Comparison of ENCODE assay signal across 14 mouse cellular contexts in the genomic region with DNA sequence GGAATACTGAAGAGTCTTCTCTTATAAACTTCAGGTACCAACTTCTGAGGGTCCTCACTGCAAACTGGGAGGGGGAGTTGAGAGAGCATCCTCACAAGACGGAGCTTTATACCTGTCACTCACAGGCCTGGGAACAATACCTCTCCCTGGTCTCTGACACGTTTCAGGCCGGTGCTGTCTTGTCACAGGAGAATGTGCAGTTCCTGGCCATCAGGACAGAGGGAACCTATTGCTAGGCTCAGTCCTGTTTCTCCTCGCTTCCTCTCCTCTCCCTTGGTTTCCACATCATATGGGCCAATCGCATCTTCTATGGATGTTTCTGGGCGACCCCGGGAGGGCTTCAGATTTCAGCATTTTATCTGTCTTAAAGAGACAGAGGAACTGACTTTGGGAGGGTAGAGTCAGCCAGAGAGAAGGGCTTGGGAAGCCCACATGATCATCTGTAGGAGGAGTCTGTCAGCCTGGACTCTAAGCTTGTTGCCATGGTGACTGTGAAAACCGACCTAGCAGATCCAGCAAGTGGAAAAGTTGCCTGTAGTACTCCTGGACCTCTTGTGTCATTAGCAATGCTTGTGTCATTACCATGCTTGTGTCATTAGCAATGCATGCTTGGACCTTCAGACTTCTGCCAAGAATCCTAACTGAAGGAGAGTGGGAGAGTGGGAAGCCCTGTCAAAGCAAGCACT. TPM values are rescaled to one million over a fixed set of nuclear protein-coding genes. Genes with fewer than 3 reads are reported as not detected.
DNase-seq lines count a peak whose midpoint lies in the region; ATAC-seq and TF ChIP-seq lines count a peak whose summit lies in the region.
"Had no signal": no experiment of that assay in that cellular context is flagged by ENCODE, and none has a peak within 500 bp of the region (broad histone marks: within the 10 kb centered on the region; RNA-seq: fewer than 3 reads in every experiment).

No protein-coding gene starts in this region.

- WGBS in embryonic facial prominence, embryonic 11.5 days, result 30% methylated on average over 8 of the region's 8 CpGs
- 16% methylated on average over 8 of the region's 8 CpGs for WGBS in hindbrain, postnatal 0 days
- WGBS in midbrain, embryonic 15.5 days, result 21% methylated on average over 8 of the region's 8 CpGs

- TF ChIP-seq CTCF in hindbrain, postnatal 0 days (IDR thresholded peaks at IDR 0.05; ENCODE audit: low read depth), result no peak
- TF ChIP-seq CTCF in left cerebral cortex, adult 2 months (IDR thresholded peaks at IDR 0.05), result no peak

- no peaks in the 10 kb centered on the region for H3K27me3 ChIP-seq in embryonic facial prominence, embryonic 11.5 days (ENCODE audit: control insufficient read depth, insufficient read depth, low read length)
- no peaks in the 10 kb centered on the region for H3K27me3 ChIP-seq in hindbrain, postnatal 0 days (ENCODE audit: insufficient read depth, low read length)
- H3K27me3 ChIP-seq in midbrain, embryonic 15.5 days (replicated peaks), result no peaks in the 10 kb centered on the region
- H3K27me3 ChIP-seq: heart, embryonic 12.5 days had no signal

- no peak overlapping the region for H3K9ac ChIP-seq in embryonic facial prominence, embryonic 11.5 days (replicated peaks; ENCODE audit: low read length)
- no peak overlapping the region for H3K9ac ChIP-seq in hindbrain, postnatal 0 days (replicated peaks; ENCODE audit: low read length)
- H3K9ac ChIP-seq in midbrain, embryonic 15.5 days, result no peak overlapping the region
- H3K9ac ChIP-seq: heart, embryonic 12.5 days had no signal

- no peak overlapping the region for H3K4me2 ChIP-seq in embryonic facial prominence, embryonic 11.5 days (ENCODE audit: low read depth, low read length)
- H3K4me2 ChIP-seq in hindbrain, postnatal 0 days (ENCODE audit: low read depth, low read length), result peak overlapping the region; percentile 13; the same call in 1 of the 2 replicates
- peak overlapping the region; percentile 27 for H3K4me2 ChIP-seq in midbrain, embryonic 15.5 days
- H3K4me2 ChIP-seq: heart, embryonic 12.5 days had no signal

- intact Hi-C loops in left cerebral cortex, adult 2 months (cut with DNase I), result no loop called here

- ATAC-seq in frontal cortex, adult (ENCODE audit: low TSS enrichment), result peak; percentile 65
- ATAC-seq in embryonic facial prominence, embryonic 11.5 days (replicated peaks; ENCODE audit: insufficient number of reproducible peaks, low FRiP score, low TSS enrichment, low read depth), result no peak; the same call in 1 of the 2 replicates
- peak; percentile 89 for ATAC-seq in hindbrain, postnatal 0 days
- ATAC-seq in midbrain, embryonic 15.5 days (replicated peaks), result peak; percentile 90
- no peak for ATAC-seq in inflammation-experienced regulatory T-cells, adult 6 months
- ATAC-seq: intestine, embryonic 16.5 days had no signal

- H3K4me3 ChIP-seq in embryonic facial prominence, embryonic 11.5 days (ENCODE audit: low read depth, low read length), result no peak overlapping the region
- no peak overlapping the region for H3K4me3 ChIP-seq in hindbrain, postnatal 0 days (ENCODE audit: low read length)
- no peak overlapping the region for H3K4me3 ChIP-seq in midbrain, embryonic 15.5 days
- H3K4me3 ChIP-seq in left cerebral cortex, adult 2 months, result no peak overlapping the region
- H3K4me3 ChIP-seq: heart, embryonic 12.5 days had no signal

- no peaks in the 10 kb centered on the region for H3K4me1 ChIP-seq in embryonic facial prominence, embryonic 11.5 days (ENCODE audit: control insufficient read depth, insufficient read depth, low read length)
- no peaks in the 10 kb centered on the region; the same call in 1 of the 2 replicates for H3K4me1 ChIP-seq in hindbrain, postnatal 0 days (ENCODE audit: insufficient read depth, low read length)
- H3K4me1 ChIP-seq in midbrain, embryonic 15.5 days, result peaks cover 11% of the 10 kb centered on the region
- H3K4me1 ChIP-seq: heart, embryonic 12.5 days had no signal

- no peak overlapping the region for H3K27ac ChIP-seq in embryonic facial prominence, embryonic 11.5 days (replicated peaks; ENCODE audit: low read depth, low read length)
- H3K27ac ChIP-seq in hindbrain, postnatal 0 days, result no peak overlapping the region
- H3K27ac ChIP-seq in midbrain, embryonic 15.5 days, result peak overlapping the region; percentile 54
- no peak overlapping the region for H3K27ac ChIP-seq in left cerebral cortex, adult 2 months

- H3K36me3 ChIP-seq in embryonic facial prominence, embryonic 11.5 days (replicated peaks; ENCODE audit: control insufficient read depth, insufficient read depth, low read depth, low read length), result no peaks in the 10 kb centered on the region
- H3K36me3 ChIP-seq in hindbrain, postnatal 0 days (ENCODE audit: insufficient read depth, low read length), result no peaks in the 10 kb centered on the region
- H3K36me3 ChIP-seq in midbrain, embryonic 15.5 days (replicated peaks), result no peaks in the 10 kb centered on the region
- H3K36me3 ChIP-seq: heart, embryonic 12.5 days had no signal

- no peak for DNase-seq in frontal cortex, postnatal 10 days (ENCODE audit: low spot score in 2 of 2)
- peak; percentile 53 for DNase-seq in embryonic facial prominence, embryonic 11.5 days (ENCODE audit: low spot score)
- peak; percentile 80 for DNase-seq in hindbrain, postnatal 0 days (ENCODE audit: low spot score)
- no peak for DNase-seq in left cerebral cortex, adult 2 months (ENCODE audit: extremely low spot score in 1 of 2, low spot score in 2 of 2)
- DNase-seq in right cerebral cortex, postnatal 14 days, result no peak
- DNase-seq: adrenal gland, postnatal 25 days; cerebellum, postnatal 36 days; thymus, postnatal 14 days had no signal

- no peaks in the 10 kb centered on the region for H3K9me3 ChIP-seq in embryonic facial prominence, embryonic 11.5 days (replicated peaks; ENCODE audit: control insufficient read depth, low read length)
- no peaks in the 10 kb centered on the region for H3K9me3 ChIP-seq in hindbrain, postnatal 0 days (ENCODE audit: low read length)
- H3K9me3 ChIP-seq in midbrain, embryonic 15.5 days, result no peaks in the 10 kb centered on the region

RNA-seq across cellular contexts. Expression of a gene that starts 59.9 kb away (rescaled TPM):
- polyA plus RNA-seq in embryonic facial prominence, embryonic 11.5 days (2014; fragmentation: Nextera tagmentation; extraction: Ambion mirVana), result 10.1 and 12.6 TPM in 2 replicates
- 29.7 and 34.9 TPM in 2 replicates for total RNA-seq in hindbrain, postnatal 0 days (2014; rRNA removed)
- polyA plus RNA-seq in hindbrain, postnatal 0 days (2015; fragmentation: Nextera tagmentation; extraction: Ambion mirVana), result 32.6 and 38.0 TPM in 2 replicates
- 52.9 and 55.1 TPM in 2 replicates for polyA plus RNA-seq in midbrain, embryonic 15.5 days (2015; fragmentation: Nextera tagmentation; extraction: Ambion mirVana)
- not detected for polyA plus RNA-seq in inflammation-experienced regulatory T-cells, adult 6 months (2017; shearing (Covaris generic))
- total RNA-seq in left cerebral cortex, adult 2 months (2021), result 10 to 100 TPM; 30.8 to 32.8 TPM
- total RNA-seq: megakaryocyte, adult 5-6 weeks had no signal

Comparison
In these comparisons a context has a peak if more than half of its experiments do, and no peak if none do; other contexts are left out.
1. ATAC-seq: peak in frontal cortex, adult (single experiment), hindbrain, postnatal 0 days (single experiment) and midbrain, embryonic 15.5 days (single experiment); none in embryonic facial prominence, embryonic 11.5 days (single experiment) and inflammation-experienced regulatory T-cells, adult 6 months (single experiment).
2. DNase-seq: peak in embryonic facial prominence, embryonic 11.5 days (single experiment) and hindbrain, postnatal 0 days (single experiment); none in frontal cortex, postnatal 10 days (0 of 2), left cerebral cortex, adult 2 months (0 of 2) and right cerebral cortex, postnatal 14 days (single experiment).
3. RNA of a gene that starts 59.9 kb away (polyA plus RNA-seq): 52.9 to 55.1 TPM in midbrain, embryonic 15.5 days, 32.6 to 38.0 TPM in hindbrain, postnatal 0 days and 10.1 to 12.6 TPM in embryonic facial prominence, embryonic 11.5 days; not detected in inflammation-experienced regulatory T-cells, adult 6 months; every median in the first group is over 10 times any median in the second.